Mouse (Mus musculus): Measurements from ENCODE around the gene Zc3hc1. TPM values are rescaled to one million over a fixed set of nuclear protein-coding genes. Genes with fewer than 3 reads are reported as not detected.

Gene Zc3hc1
- total and polyA plus RNA-seq, 2 experiments from 2014 or later, result 27.8 to 35.0 TPM

DNA sequence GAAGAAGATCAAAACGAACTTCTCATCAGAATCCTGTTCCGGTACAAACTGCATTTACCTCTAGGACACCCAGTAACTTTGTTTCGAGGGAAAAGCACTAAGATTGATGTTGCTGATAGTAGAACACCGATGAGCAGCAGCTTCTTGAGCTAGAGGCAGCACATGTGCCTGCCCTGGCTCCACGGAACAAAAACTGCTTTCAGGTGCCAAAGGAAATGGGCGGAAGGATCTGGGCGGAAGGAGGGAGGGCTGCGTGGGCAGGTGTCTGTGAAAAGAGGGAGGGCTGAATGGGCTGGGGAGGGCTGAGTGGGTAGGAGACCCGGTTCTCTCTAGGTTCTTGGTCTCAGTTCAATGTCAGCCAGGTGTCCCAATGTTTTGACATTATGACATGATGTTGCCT lies 39.5 kb downstream of the Zc3hc1 start:
- WGBS, result 74% methylated on average over 9 of the region's 9 CpGs
- H3K4me3 ChIP-seq (ENCODE audit: low read depth, low read length), result no peak overlapping the region

DNA sequence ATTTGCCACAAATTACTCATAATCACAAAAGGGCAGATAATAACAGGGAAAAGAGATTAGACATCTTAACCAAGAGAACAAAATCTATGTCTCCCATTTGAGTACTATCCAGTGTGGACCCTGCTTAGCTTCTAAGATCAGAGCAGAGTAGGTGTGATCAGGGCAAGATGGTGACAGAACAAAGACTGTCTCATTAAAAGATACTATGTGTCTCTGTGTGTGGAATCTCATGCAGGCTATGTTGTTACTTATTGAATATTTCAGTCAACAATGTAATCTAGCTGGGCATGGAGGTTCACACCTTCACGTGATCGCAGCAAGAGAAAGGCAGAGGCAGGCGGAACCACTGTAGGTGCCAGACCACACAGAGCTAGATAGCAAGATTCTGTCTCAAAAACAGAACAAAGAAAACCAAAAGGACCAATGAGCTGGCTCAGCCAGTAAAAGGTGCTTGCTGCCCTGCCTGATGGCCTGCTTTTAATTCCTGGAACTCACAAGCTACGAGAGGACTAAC lies 43.5 kb downstream of the Zc3hc1 start:
- 87% methylated on average over 4 of the region's 4 CpGs for WGBS
- H3K36me3 ChIP-seq (replicated peaks; ENCODE audit: control insufficient read depth, insufficient read depth, low read length), result no peaks in the 10 kb centered on the region
- DNase-seq (ENCODE audit: low spot score) (no peak), ATAC-seq (ENCODE audit: insufficient read depth, low read depth) (no peak)
- H3K4me3 ChIP-seq (ENCODE audit: low read depth, low read length), result no peak overlapping the region
- peak overlapping the region; percentile 15; the same call in 1 of the 2 replicates for H3K27ac ChIP-seq (ENCODE audit: low read depth)
- no peak overlapping the region for H3K9ac ChIP-seq (replicated peaks; ENCODE audit: low read depth, low read length)
- TF ChIP-seq EP300 (IDR thresholded peaks at IDR 0.05; ENCODE audit: low read depth), result no peak
- TF ChIP-seq CTCF (IDR thresholded peaks at IDR 0.05; ENCODE audit: low read depth), result no peak
- no peak overlapping the region for H3K4me2 ChIP-seq (ENCODE audit: low read depth, low read length)
- H3K9me3 ChIP-seq (replicated peaks; ENCODE audit: control insufficient read depth, low read length), result no peaks in the 10 kb centered on the region
- 0 out of 2 replicates have a peak, but pooled peaks cover 4% of the 10 kb centered on the region for H3K4me1 ChIP-seq (ENCODE audit: control insufficient read depth, insufficient read depth)
- no peaks in the 10 kb centered on the region for H3K27me3 ChIP-seq (ENCODE audit: control insufficient read depth, insufficient read depth, low read length)

More for the DNA sequence above, 39.5 kb downstream of the Zc3hc1 start:
- Histone ChIP-seq H3K9ac (replicated peaks; ENCODE audit: low read depth, low read length) (no peak overlapping the region), H3K27ac (ENCODE audit: low read depth) (no peak overlapping the region), H3K9me3 (replicated peaks; ENCODE audit: control insufficient read depth, low read length) (no peaks in the 10 kb centered on the region), H3K4me1 (ENCODE audit: control insufficient read depth, insufficient read depth) (0 out of 2 replicates have a peak, but pooled peaks cover 5% of the 10 kb centered on the region), H3K36me3 (replicated peaks; ENCODE audit: control insufficient read depth, insufficient read depth, low read length) (no peaks in the 10 kb centered on the region), H3K4me2 (ENCODE audit: low read depth, low read length) (no peak overlapping the region), H3K27me3 (ENCODE audit: control insufficient read depth, insufficient read depth, low read length) (no peaks in the 10 kb centered on the region)
- ATAC-seq (ENCODE audit: insufficient read depth, low read depth), result no peak
- DNase-seq (ENCODE audit: low spot score), result no peak
- TF ChIP-seq EP300 (IDR thresholded peaks at IDR 0.05; ENCODE audit: low read depth) (no peak), CTCF (IDR thresholded peaks at IDR 0.05; ENCODE audit: low read depth) (no peak)

DNA sequence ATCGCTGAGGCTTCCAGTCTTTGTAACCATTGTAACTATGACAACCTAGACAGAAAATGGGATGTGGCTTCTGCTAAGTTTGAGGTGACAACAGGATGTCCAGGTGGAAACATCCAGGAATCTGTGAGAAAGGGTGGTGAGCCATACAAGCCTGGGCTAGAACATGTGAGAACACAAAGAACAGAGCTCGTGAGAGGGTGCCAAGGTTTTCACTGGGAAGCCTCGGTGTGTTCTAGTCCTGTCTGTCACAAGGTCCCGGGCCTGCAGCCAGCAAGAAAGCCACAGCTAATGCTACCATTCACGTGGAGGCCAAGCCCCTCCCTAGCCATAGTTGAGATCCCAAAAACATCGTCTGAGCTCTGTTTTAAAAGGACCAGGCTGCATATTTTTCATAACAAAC lies 44.1 kb downstream of the Zc3hc1 start:
- no peak overlapping the region for H3K4me2 ChIP-seq (ENCODE audit: low read depth, low read length)
- no peak overlapping the region for H3K4me3 ChIP-seq (ENCODE audit: low read depth, low read length)
- no peak overlapping the region for H3K27ac ChIP-seq (ENCODE audit: low read depth)
- DNase-seq (ENCODE audit: low spot score) (peak; percentile 51), ATAC-seq (ENCODE audit: insufficient read depth, low read depth) (0 out of 2 replicates have a peak, but pooled peaks have one; percentile 40)
- no peaks in the 10 kb centered on the region for H3K36me3 ChIP-seq (replicated peaks; ENCODE audit: control insufficient read depth, insufficient read depth, low read length)
- 0 out of 2 replicates have a peak, but pooled peaks cover 4% of the 10 kb centered on the region for H3K4me1 ChIP-seq (ENCODE audit: control insufficient read depth, insufficient read depth)
- H3K9me3 ChIP-seq (replicated peaks; ENCODE audit: control insufficient read depth, low read length), result no peaks in the 10 kb centered on the region
- no peak for TF ChIP-seq CTCF (IDR thresholded peaks at IDR 0.05; ENCODE audit: low read depth)
- no peak for TF ChIP-seq EP300 (IDR thresholded peaks at IDR 0.05; ENCODE audit: low read depth)
- no peaks in the 10 kb centered on the region for H3K27me3 ChIP-seq (ENCODE audit: control insufficient read depth, insufficient read depth, low read length)
- H3K9ac ChIP-seq (replicated peaks; ENCODE audit: low read depth, low read length), result no peak overlapping the region
- 25% methylated on average over 6 of the region's 6 CpGs for WGBS

DNA sequence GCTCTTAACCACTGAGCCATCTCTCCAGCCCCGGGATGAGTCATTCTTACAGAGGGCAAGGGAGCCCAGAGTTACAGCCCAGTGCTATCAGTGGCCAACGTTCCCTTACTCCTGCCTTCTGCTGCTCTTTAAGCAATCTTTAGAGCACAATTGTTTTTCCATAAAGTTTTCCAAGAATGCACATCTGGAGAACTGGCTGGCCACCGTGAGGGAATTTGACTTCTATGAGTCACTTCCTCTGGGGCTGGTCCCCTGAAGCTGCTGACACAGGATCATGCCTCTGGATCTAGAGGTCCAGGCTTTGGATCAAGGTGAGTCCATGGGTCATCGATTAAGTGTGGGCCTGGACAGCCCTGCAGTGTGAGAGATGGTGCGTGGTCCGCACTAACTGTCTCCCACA lies 46.8 kb downstream of the Zc3hc1 start:
- WGBS, result 47% methylated on average over 6 of the region's 6 CpGs
- no peak overlapping the region for H3K9ac ChIP-seq (replicated peaks; ENCODE audit: low read depth, low read length)
- H3K4me2 ChIP-seq (ENCODE audit: low read depth, low read length), result no peak overlapping the region
- H3K36me3 ChIP-seq (replicated peaks; ENCODE audit: control insufficient read depth, insufficient read depth, low read length), result no peaks in the 10 kb centered on the region
- no peak overlapping the region for H3K4me3 ChIP-seq (ENCODE audit: low read depth, low read length)
- peak; percentile 71 for DNase-seq (ENCODE audit: low spot score)
- no peaks in the 10 kb centered on the region for H3K27me3 ChIP-seq (ENCODE audit: control insufficient read depth, insufficient read depth, low read length)
- peak; percentile 73 for ATAC-seq (ENCODE audit: insufficient read depth, low read depth)
- H3K27ac ChIP-seq (ENCODE audit: low read depth), result peak overlapping the region; percentile 70
- TF ChIP-seq EP300 (IDR thresholded peaks at IDR 0.05; ENCODE audit: low read depth) (no peak), CTCF (IDR thresholded peaks at IDR 0.05; ENCODE audit: low read depth) (no peak)
- peaks cover 12% of the 10 kb centered on the region for H3K4me1 ChIP-seq (ENCODE audit: control insufficient read depth, insufficient read depth)
- no peaks in the 10 kb centered on the region for H3K9me3 ChIP-seq (replicated peaks; ENCODE audit: control insufficient read depth, low read length)

GRCm38 (mm10) chr6:30340231-30340873 lies 50.5 kb downstream of the Zc3hc1 start:
- no peak for DNase-seq (ENCODE audit: low spot score)
- H3K4me2 ChIP-seq (ENCODE audit: low read depth, low read length), result no peak overlapping the region
- no peaks in the 10 kb centered on the region for H3K36me3 ChIP-seq (replicated peaks; ENCODE audit: control insufficient read depth, insufficient read depth, low read length)
- no peaks in the 10 kb centered on the region for H3K27me3 ChIP-seq (ENCODE audit: control insufficient read depth, insufficient read depth, low read length)
- no peak overlapping the region for H3K9ac ChIP-seq (replicated peaks; ENCODE audit: low read depth, low read length)
- H3K4me1 ChIP-seq (ENCODE audit: control insufficient read depth, insufficient read depth), result peaks cover 8% of the 10 kb centered on the region
- TF ChIP-seq CTCF (IDR thresholded peaks at IDR 0.05; ENCODE audit: low read depth) (no peak), EP300 (IDR thresholded peaks at IDR 0.05; ENCODE audit: low read depth) (no peak)
- ATAC-seq (ENCODE audit: insufficient read depth, low read depth), result peak; percentile 45; the same call in 1 of the 2 replicates
- H3K9me3 ChIP-seq (replicated peaks; ENCODE audit: control insufficient read depth, low read length), result no peaks in the 10 kb centered on the region
- no peak overlapping the region for H3K4me3 ChIP-seq (ENCODE audit: low read depth, low read length)
- WGBS, result 28% methylated on average over 4 of the region's 4 CpGs
- H3K27ac ChIP-seq (ENCODE audit: low read depth), result peak overlapping the region; percentile 57

Data from heart, postnatal 0 days (tissue).